Mouse (Mus musculus) central nervous system, embryonic 18 days (tissue): ENCODE measurements around the gene Krtap4-6. TPM values are rescaled to one million over a fixed set of nuclear protein-coding genes. Genes with fewer than 3 reads are reported as not detected.

ENCODE experiments used
- polyA plus RNA-seq: library from polyadenylated mRNA; depleted of rRNA; stranded (reverse); fragments of >200 nt; gene quantifications from 2 replicates; pipeline ENCODE4 v1.2.3, GENCODE M21; 2012; rRNA removed

The Krtap4-6 gene
- polyA plus RNA-seq, result not detected in 2 replicates

DNA sequence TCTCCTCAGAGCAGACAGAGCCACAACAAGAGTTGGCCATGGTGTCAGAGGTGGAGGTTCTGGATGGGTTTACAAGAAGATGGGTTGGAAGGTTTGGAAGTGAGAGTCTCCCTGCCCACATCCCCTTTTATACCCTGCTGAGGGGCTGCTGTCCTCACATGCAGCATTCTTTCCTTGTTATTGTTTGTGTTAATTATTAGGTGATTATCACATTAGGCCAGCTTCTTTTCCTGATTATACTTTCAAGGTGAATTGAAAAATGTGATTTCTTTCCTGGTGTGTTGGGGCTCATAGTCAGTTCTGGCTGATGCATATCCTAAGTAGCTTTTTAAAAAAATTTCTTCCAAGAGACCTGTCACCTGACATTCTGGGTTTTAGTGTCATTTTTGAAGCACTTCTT is at the start of gene Krtap4-6:
Gene Krtap4-6 (minus strand): TSS at position 101 of the 400 bp plus-strand sequence.

GRCm38 (mm10) chr11:99690463-99690862 is 24.7 kb upstream of the Krtap4-6 start, which contains the start of gene Gm14190:
Gm14190 (minus strand) TSS chr11:99690740.

DNA sequence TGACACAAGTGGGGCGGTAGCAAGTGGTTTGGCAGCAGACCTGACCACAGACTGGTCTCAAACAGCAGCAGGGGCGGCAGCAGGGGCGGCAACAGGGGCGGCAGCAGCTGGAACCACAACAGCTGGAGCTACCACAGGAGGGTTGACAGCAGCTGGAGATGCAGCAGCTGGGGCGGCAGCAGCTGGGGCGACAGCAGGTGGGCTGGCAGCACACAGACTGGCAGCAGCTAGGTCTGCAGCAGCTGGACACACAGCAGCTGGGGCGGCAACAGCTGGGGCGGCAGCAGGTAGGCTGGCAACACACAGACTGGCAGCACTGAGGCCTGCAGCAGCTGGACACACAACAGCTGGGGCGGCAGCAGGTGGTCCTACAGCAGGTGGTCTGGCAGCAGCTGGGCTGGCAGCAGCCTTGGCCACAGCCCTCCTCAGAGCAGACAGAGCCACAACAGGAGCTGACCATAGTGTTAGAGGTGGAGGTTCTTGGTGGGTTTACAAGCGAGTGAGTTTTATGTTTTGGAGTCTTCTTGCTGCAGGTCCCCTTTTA is 7.2 kb downstream of the Krtap4-6 start, which contains the start of gene Gm11563:
Gene Gm11563 (minus strand): TSS at position 494 of the 544 bp plus-strand sequence.

DNA sequence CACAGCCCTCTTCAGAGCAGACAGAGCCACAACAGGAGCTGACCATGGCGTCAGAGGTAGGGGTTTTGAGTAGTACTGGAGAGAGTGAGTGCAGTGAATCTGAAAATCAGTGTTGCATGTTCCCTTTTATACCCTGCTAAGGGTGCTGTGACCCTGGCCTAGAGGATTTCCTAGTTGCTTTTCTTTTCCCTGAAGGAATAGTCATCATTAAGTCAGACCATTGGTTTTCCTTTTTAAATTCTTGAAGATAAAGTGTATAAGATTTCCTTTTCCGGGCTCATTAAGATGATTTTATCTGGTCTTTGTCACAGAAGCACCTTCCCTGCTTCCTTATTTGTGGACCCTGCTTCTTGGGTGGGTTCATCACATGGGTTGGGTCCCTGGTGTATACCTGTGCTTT is 15.6 kb downstream of the Krtap4-6 start, which contains the start of gene Gm11555:
Gene Gm11555 (minus strand): TSS at position 101 of the 400 bp plus-strand sequence.

GRCm38 (mm10) chr11:99643635-99644139 is 22.1 kb downstream of the Krtap4-6 start, which contains the start of gene Krtap4-7:
Krtap4-7 (minus strand) TSS chr11:99644089.

GRCm38 (mm10) chr11:99634653-99635134 is 31.1 kb downstream of the Krtap4-6 start, which contains the start of gene Krtap4-2:
Krtap4-2 (minus strand) TSS chr11:99635084.

DNA sequence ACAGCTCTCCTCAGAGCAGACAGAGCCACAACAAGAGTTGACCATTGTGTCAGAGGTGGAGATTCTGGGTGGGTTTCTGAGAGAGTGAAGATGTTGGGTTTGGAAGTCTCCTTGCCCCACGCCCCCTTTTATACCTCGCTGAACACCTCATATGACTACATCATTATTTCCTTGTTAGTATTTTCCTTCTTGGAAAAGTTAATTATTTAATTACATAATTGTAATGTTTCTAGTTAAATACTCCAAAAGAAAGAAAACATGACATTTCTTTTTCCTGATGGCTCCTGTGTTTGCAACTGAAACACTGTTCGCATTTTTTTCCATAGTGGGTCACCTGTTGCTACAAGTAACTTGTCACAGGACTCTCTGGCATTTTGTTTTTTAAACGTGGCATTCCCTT is 37.6 kb downstream of the Krtap4-6 start, which contains the start of gene Krtap4-1:
Gene Krtap4-1 (minus strand): TSS at position 101 of the 400 bp plus-strand sequence.

DNA sequence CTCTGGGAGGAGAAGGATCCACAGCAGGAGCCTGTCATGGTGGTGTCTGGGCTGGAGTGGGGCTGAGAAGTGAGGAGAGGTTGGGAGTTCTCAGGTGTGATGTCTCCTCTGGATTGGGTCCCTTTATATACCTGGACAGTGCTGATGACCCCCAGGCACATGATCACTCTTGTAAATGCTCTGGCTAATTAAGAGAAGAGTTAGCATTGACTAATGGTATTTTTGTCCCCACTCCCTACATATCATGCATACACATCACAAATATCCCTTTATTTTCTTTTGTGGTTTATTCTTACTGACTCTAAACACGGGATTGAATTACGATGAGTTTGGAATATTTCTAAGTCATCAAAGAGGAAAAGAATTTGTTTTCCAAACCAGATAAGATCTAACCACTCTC is 45.4 kb downstream of the Krtap4-6 start, which contains the start of gene Gm11562:
Gene Gm11562 (minus strand): TSS at position 101 of the 400 bp plus-strand sequence.

Other genes with a start within 250 kb of the Krtap4-6 start
- gene Krt12, start 243.7 kb downstream of the Krtap4-6 start, polyA plus RNA-seq, result 0.35 and 0.52 TPM in 2 replicates
- gene Krt20, start 227.8 kb downstream of the Krtap4-6 start, polyA plus RNA-seq, result 0.09 TPM in 1 of 2 replicates, not detected in the other
- gene Krt23, start 172.8 kb downstream of the Krtap4-6 start, polyA plus RNA-seq, result 0.06 and 0.16 TPM in 2 replicates
- gene Krt39, start 144.6 kb downstream of the Krtap4-6 start, polyA plus RNA-seq, result not detected in 2 replicates
- not detected in 2 replicates for gene Krt40, start 122.8 kb downstream of the Krtap4-6 start, polyA plus RNA-seq
- gene Krtap3-3, start 115.1 kb downstream of the Krtap4-6 start, polyA plus RNA-seq, result not detected in 2 replicates
- gene Krtap3-2, start 109.1 kb downstream of the Krtap4-6 start, polyA plus RNA-seq, result not detected in 2 replicates
- gene Gm11939, start 106.5 kb downstream of the Krtap4-6 start, polyA plus RNA-seq, result not detected in 2 replicates
- not detected in 2 replicates for gene Krtap3-1, start 99.3 kb downstream of the Krtap4-6 start, polyA plus RNA-seq
- not detected in 2 replicates for gene Krtap1-5, start 84.9 kb downstream of the Krtap4-6 start, polyA plus RNA-seq
- gene Krtap1-4, start 82.3 kb downstream of the Krtap4-6 start, polyA plus RNA-seq, result not detected in 2 replicates
- not detected in 2 replicates for gene Krtap1-3, start 74.6 kb downstream of the Krtap4-6 start, polyA plus RNA-seq
- not detected in 2 replicates for gene Krtap9-3, start 67.9 kb downstream of the Krtap4-6 start, polyA plus RNA-seq
- not detected in 2 replicates for gene Gm11938, start 62.7 kb downstream of the Krtap4-6 start, polyA plus RNA-seq
- gene Gm11937, start 55.8 kb downstream of the Krtap4-6 start, polyA plus RNA-seq, result not detected in 2 replicates
- gene Krtap2-4, start 51.1 kb downstream of the Krtap4-6 start, polyA plus RNA-seq, result not detected in 2 replicates
- gene Gm11562, start 45.5 kb downstream of the Krtap4-6 start, polyA plus RNA-seq, result not detected in 2 replicates
- gene Krtap4-1, start 37.7 kb downstream of the Krtap4-6 start, polyA plus RNA-seq, result not detected in 2 replicates
- not detected in 2 replicates for gene Krtap4-2, start 30.9 kb downstream of the Krtap4-6 start, polyA plus RNA-seq
- gene Krtap4-7, start 21.9 kb downstream of the Krtap4-6 start, polyA plus RNA-seq, result not detected in 2 replicates
- not detected in 2 replicates for gene Gm11555, start 15.7 kb downstream of the Krtap4-6 start, polyA plus RNA-seq
- gene Gm11563, start 7.0 kb downstream of the Krtap4-6 start, polyA plus RNA-seq, result not detected in 2 replicates
- not detected in 2 replicates for gene Gm14190, start 24.8 kb upstream of the Krtap4-6 start, polyA plus RNA-seq
- not detected in 2 replicates for gene Gm14180, start 68.3 kb upstream of the Krtap4-6 start, polyA plus RNA-seq
- not detected in 2 replicates for gene Gm11595, start 107.0 kb upstream of the Krtap4-6 start, polyA plus RNA-seq
- not detected in 2 replicates for gene Krtap4-8, start 114.7 kb upstream of the Krtap4-6 start, polyA plus RNA-seq
- gene Krtap4-9, start 119.2 kb upstream of the Krtap4-6 start, polyA plus RNA-seq, result not detected in 2 replicates
- not detected in 2 replicates for gene Gm11596, start 127.5 kb upstream of the Krtap4-6 start, polyA plus RNA-seq
- 0.07 TPM in 1 of 2 replicates, not detected in the other for gene Gm11569, start 133.0 kb upstream of the Krtap4-6 start, polyA plus RNA-seq
- gene Gm11554, start 138.5 kb upstream of the Krtap4-6 start, polyA plus RNA-seq, result not detected in 2 replicates
- not detected in 2 replicates for gene Krtap4-13, start 143.9 kb upstream of the Krtap4-6 start, polyA plus RNA-seq
- gene Gm11564, start 149.7 kb upstream of the Krtap4-6 start, polyA plus RNA-seq, result not detected in 2 replicates
- gene 2300003K06Rik, start 172.1 kb upstream of the Krtap4-6 start, polyA plus RNA-seq, result not detected in 2 replicates
- gene Krtap4-16, start 185.6 kb upstream of the Krtap4-6 start, polyA plus RNA-seq, result not detected in 2 replicates
- not detected in 2 replicates for gene Gm11568, start 192.0 kb upstream of the Krtap4-6 start, polyA plus RNA-seq
- not detected in 2 replicates for gene Gm11559, start 198.5 kb upstream of the Krtap4-6 start, polyA plus RNA-seq
- gene Krtap9-1, start 207.4 kb upstream of the Krtap4-6 start, polyA plus RNA-seq, result not detected in 2 replicates
- gene Gm11567, start 213.2 kb upstream of the Krtap4-6 start, polyA plus RNA-seq, result not detected in 2 replicates
- gene Krtap31-1, start 242.0 kb upstream of the Krtap4-6 start, polyA plus RNA-seq, result 0.13 TPM in 1 of 2 replicates, not detected in the other
- gene Gm11565, start 248.8 kb upstream of the Krtap4-6 start, polyA plus RNA-seq, result not detected in 2 replicates